Mouse (Mus musculus) heart, adult 10 weeks (tissue): Measurements from ENCODE around the gene Vmn2r28. TPM values are rescaled to one million over a fixed set of nuclear protein-coding genes. Genes with fewer than 3 reads are reported as not detected.

Experiments used
- polyA plus RNA-seq: library from polyadenylated mRNA; stranded (reverse); fragments of 350-450 nt; fragmentation: Illumina TruSeq; extraction: RNeasy Lipid Tissue Mini Kit (QIAGEN cat#74804); gene quantifications from one replicate; pipeline ENCODE4 v1.2.3, GENCODE M21; 2014; ENCODE audit warnings: low read depth, low replicate concordance

Gene Vmn2r28
- not detected for polyA plus RNA-seq

DNA sequence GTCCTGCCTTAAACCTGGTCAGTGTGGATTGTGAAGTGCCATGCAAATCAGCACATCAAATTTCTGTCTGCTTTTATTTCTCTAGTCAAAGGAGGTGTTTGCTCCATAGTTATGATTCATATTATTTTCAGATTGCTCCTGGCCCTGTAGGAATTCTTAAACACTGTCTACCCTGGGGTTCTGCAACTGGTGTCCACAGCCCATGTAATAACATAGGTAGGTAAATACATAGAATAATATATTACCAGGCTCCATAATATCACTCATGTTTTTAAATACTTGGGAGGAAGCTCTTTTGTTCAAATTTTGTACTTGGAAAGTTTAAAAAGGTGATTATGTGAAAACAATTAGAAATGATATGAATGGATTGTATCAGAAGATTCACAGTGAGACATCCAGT, at the start of gene Vmn2r28:
TSS of gene Vmn2r28 (minus strand) at position 101 of the 400 bp plus-strand sequence.

DNA sequence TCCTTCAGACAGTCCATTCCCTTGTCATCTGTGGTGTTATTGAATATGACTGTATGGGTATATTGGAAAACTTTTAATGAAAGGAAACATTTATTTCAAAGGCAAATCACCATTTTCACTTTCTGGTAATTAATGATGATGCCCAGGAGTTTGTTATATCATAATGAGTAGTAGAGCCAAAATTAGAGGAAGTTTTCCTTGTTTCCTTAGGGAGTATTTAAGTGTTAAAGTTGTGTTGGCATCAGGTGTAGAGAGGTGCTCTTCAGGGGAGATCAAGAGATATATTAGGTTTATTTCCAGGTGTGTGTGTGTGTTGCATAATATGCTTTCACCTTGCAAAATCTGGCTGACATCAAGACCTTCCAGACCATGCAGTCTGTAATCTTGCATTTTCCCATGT, 37.1 kb downstream of the Vmn2r28 start, which contains the start of gene Vmn1r59:
TSS of gene Vmn1r59 (minus strand) at position 101 of the 400 bp plus-strand sequence.

Other genes starting within 250 kb of the Vmn2r28 start
- gene Gm5065, start 143.4 kb downstream of the Vmn2r28 start, polyA plus RNA-seq, result not detected
- gene Nlrp2, start 142.9 kb downstream of the Vmn2r28 start, polyA plus RNA-seq, result not detected
- not detected for gene Vmn1r58, start 80.6 kb downstream of the Vmn2r28 start, polyA plus RNA-seq
- not detected for gene Vmn1r59, start 37.2 kb downstream of the Vmn2r28 start, polyA plus RNA-seq
- gene Vmn1r60, start 53.4 kb upstream of the Vmn2r28 start, polyA plus RNA-seq, result not detected
- not detected for gene Vmn1r61, start 119.3 kb upstream of the Vmn2r28 start, polyA plus RNA-seq
- gene Vmn1r62, start 179.7 kb upstream of the Vmn2r28 start, polyA plus RNA-seq, result not detected